Mouse (Mus musculus) spleen, adult 2 months (tissue): ENCODE measurements around the gene Sh3rf1. TPM values are rescaled to one million over a fixed set of nuclear protein-coding genes. Genes with fewer than 3 reads are reported as not detected.

ENCODE experiments used
- DNase-seq, 2 experiments: peaks; one replicate each; pipeline versions ENCODE4 v3.0.0 to v3.0.0-alpha.2; 2012 to 2021; ENCODE audit warnings: low spot score in 2 of 2, low read depth in 1 of 2
- H3K27ac ChIP-seq: fragments of 200-500 bp; 2 replicates; pipeline ENCODE4 v1.5.1; 2012; ENCODE audit warnings: low read length, inconsistent platforms; ENCODE audit not compliant: insufficient read depth
- H3K27me3 ChIP-seq: fragments of 200-500 bp; 2 replicates; pipeline ENCODE4 v1.6.1; 2012; ENCODE audit warnings: mild to moderate bottlenecking, moderate library complexity, low read length, inconsistent platforms; ENCODE audit not compliant: control insufficient read depth, insufficient read depth
- H3K36me3 ChIP-seq: fragments of 200-500 bp; 2 replicates; pipeline ENCODE4 v1.6.1; 2012; ENCODE audit warnings: mild to moderate bottlenecking, low read length, inconsistent platforms; ENCODE audit not compliant: control insufficient read depth, insufficient read depth
- H3K4me1 ChIP-seq: fragments of 200-500 bp; 2 replicates; pipeline ENCODE4 v1.6.1; 2011; ENCODE audit warnings: inconsistent platforms; ENCODE audit not compliant: control insufficient read depth, insufficient read depth, insufficient read length
- H3K4me3 ChIP-seq: fragments of 200-500 bp; 2 replicates; pipeline ENCODE4 v1.5.1; 2011; ENCODE audit warnings: mild to moderate bottlenecking, inconsistent platforms; ENCODE audit not compliant: insufficient read depth, insufficient read length; ENCODE audit errors: extremely low read depth
- CTCF ChIP-seq: fragments of 200-500 bp; IDR thresholded peaks from 2 replicates; pipeline ENCODE4 v1.5.1; 2011; ENCODE audit warnings: mild to moderate bottlenecking, inconsistent platforms; ENCODE audit not compliant: insufficient read depth, insufficient read length, insufficient replicate concordance; ENCODE audit errors: extremely low read depth
- POLR2A ChIP-seq: fragments of 200-500 bp; IDR thresholded peaks from 2 replicates; pipeline ENCODE4 v1.6.1; 2011; ENCODE audit warnings: low read depth, low read length, inconsistent platforms
- WGBS: fragments of 180-500 bp; shearing (Covaris S2); methylation state at CpG from one replicate; pipeline ENCODE4 v1.1.7; 2018; 5-methylcytosine and 5-hydroxymethylcytosine counted together
- polyA plus RNA-seq: library from polyadenylated mRNA; depleted of rRNA; stranded (reverse); fragments of >200 nt; gene quantifications from 2 replicates; pipeline ENCODE4 v1.2.3, GENCODE M21; 2012

The Sh3rf1 gene
- polyA plus RNA-seq, 1 experiment, result 2.5 TPM

GRCm38 (mm10) chr8:61301298-61302028, 77.8 kb downstream of the Sh3rf1 start:
- no peak overlapping the region for H3K4me3 ChIP-seq
- TF ChIP-seq CTCF (no peak), POLR2A (no peak)
- H3K36me3 ChIP-seq, result no peaks in the 10 kb centered on the region
- H3K27me3 ChIP-seq, result no peaks in the 10 kb centered on the region
- WGBS, result 93% methylated on average over 18 of the region's 18 CpGs
- no peak overlapping the region for H3K27ac ChIP-seq
- DNase-seq, result no peak
- H3K4me1 ChIP-seq, result no peaks in the 10 kb centered on the region

GRCm38 (mm10) chr8:61302029-61302368, 78.3 kb downstream of the Sh3rf1 start:
- H3K27ac ChIP-seq, result no peak overlapping the region
- TF ChIP-seq POLR2A (no peak), CTCF (no peak)

GRCm38 (mm10) chr8:61305451-61306070, 81.9 kb downstream of the Sh3rf1 start:
- no peak overlapping the region for H3K27ac ChIP-seq
- 65% methylated on average over 7 of the region's 7 CpGs for WGBS

More at GRCm38 (mm10) chr8:61302029-61302368, 78.3 kb downstream of the Sh3rf1 start:
- no peak for DNase-seq
- H3K36me3 ChIP-seq, result no peaks in the 10 kb centered on the region
- H3K4me3 ChIP-seq, result no peak overlapping the region
- no peaks in the 10 kb centered on the region for H3K27me3 ChIP-seq
- H3K4me1 ChIP-seq, result no peaks in the 10 kb centered on the region
- WGBS, result 95% methylated on average over 5 of the region's 5 CpGs

GRCm38 (mm10) chr8:61306501-61307112, 82.9 kb downstream of the Sh3rf1 start:
- no peaks in the 10 kb centered on the region for H3K4me1 ChIP-seq
- 90% methylated on average over 4 of the region's 4 CpGs for WGBS
- H3K27ac ChIP-seq, result no peak overlapping the region
- TF ChIP-seq CTCF, result no peak
- H3K4me3 ChIP-seq, result no peak overlapping the region
- H3K36me3 ChIP-seq, result no peaks in the 10 kb centered on the region
- DNase-seq, result no peak
- no peaks in the 10 kb centered on the region for H3K27me3 ChIP-seq

More at GRCm38 (mm10) chr8:61305451-61306070, 81.9 kb downstream of the Sh3rf1 start:
- no peaks in the 10 kb centered on the region for H3K36me3 ChIP-seq
- no peak for TF ChIP-seq CTCF
- TF ChIP-seq POLR2A, result no peak
- DNase-seq, result no peak
- no peak overlapping the region for H3K4me3 ChIP-seq
- no peaks in the 10 kb centered on the region for H3K27me3 ChIP-seq
- no peaks in the 10 kb centered on the region for H3K4me1 ChIP-seq

GRCm38 (mm10) chr8:61308896-61309295, 85.2 kb downstream of the Sh3rf1 start:
- DNase-seq, result no peak
- H3K4me1 ChIP-seq, result no peaks in the 10 kb centered on the region
- no peak for TF ChIP-seq CTCF
- no peak for TF ChIP-seq POLR2A
- H3K4me3 ChIP-seq, result no peak overlapping the region
- H3K36me3 ChIP-seq, result no peaks in the 10 kb centered on the region
- no peak overlapping the region for H3K27ac ChIP-seq
- no peaks in the 10 kb centered on the region for H3K27me3 ChIP-seq

GRCm38 (mm10) chr8:61309530-61310402, 86.1 kb downstream of the Sh3rf1 start:
- H3K4me3 ChIP-seq, result no peak overlapping the region
- TF ChIP-seq POLR2A (no peak), CTCF (no peak)
- H3K4me1 ChIP-seq, result no peaks in the 10 kb centered on the region
- no peaks in the 10 kb centered on the region for H3K27me3 ChIP-seq
- no peaks in the 10 kb centered on the region for H3K36me3 ChIP-seq
- DNase-seq, result no peak
- no peak overlapping the region for H3K27ac ChIP-seq
- WGBS, result 89% methylated on average over 20 of the region's 20 CpGs

- 93% methylated on average over 9 of the region's 9 CpGs for WGBS
Measured at GRCm38 (mm10) chr8:61310403-61310871, 86.8 kb downstream of the Sh3rf1 start.

More at GRCm38 (mm10) chr8:61310403-61310871, 86.8 kb downstream of the Sh3rf1 start:
- no peaks in the 10 kb centered on the region for H3K27me3 ChIP-seq
- H3K4me3 ChIP-seq, result no peak overlapping the region
- TF ChIP-seq CTCF, result no peak
- TF ChIP-seq POLR2A, result no peak
- H3K4me1 ChIP-seq, result no peaks in the 10 kb centered on the region
- no peak for DNase-seq
- H3K27ac ChIP-seq, result no peak overlapping the region
- H3K36me3 ChIP-seq, result no peaks in the 10 kb centered on the region
